Mouse (Mus musculus): ENCODE data around the gene Fkbp2. TPM values are rescaled to one million over a fixed set of nuclear protein-coding genes. Genes with fewer than 3 reads are reported as not detected.
"Not testable (repeated sequence)": the region's sequence is repeated elsewhere in the genome, so short reads cannot be mapped to it uniquely, and the experiment has no call there.

Gene Fkbp2
- polyA plus RNA-seq, 1 experiment from 2014 or later: 106 TPM

DNA sequence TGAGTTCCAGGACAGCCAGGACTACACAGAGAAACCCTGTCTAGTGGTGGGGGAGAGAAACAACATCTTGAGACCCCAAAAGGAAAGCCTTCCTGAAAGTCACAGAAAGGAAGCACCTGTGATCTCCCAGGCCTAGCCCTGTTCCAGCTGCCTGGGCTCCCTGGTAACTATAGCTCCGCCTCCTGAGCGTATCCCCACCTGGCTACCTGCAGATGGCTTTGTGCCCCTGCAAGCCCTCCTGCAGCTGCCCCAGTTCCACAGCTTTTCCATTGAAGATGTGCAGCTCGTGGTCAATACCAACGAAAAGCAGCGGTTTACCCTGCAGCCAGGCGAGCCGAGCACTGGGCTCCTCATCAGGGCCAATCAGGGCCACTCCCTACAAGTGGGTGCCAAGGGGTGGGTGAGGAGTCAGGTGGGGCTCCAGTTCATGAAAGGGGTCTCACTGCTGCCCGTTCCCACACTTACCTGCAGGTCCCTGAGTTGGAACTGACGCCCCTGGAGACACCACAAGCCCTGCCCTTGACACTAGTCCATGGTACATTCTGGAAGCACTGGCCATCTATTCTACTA is 17.5 kb upstream of the Fkbp2 start:
- DNase-seq (ENCODE audit: extremely low spot score, low spot score): no peak
- no peaks in the 10 kb centered on the region for H3K27me3 ChIP-seq (ENCODE audit: poor library complexity, severe bottlenecking)
- H3K36me3 ChIP-seq (replicated peaks): peaks cover 39% of the 10 kb centered on the region
- 77% methylated on average over 9 of the region's 9 CpGs for WGBS
- peaks cover 46% of the 10 kb centered on the region for H3K4me1 ChIP-seq
- no peak overlapping the region for H3K27ac ChIP-seq
- H3K9me3 ChIP-seq: no peaks in the 10 kb centered on the region; the same call in 1 of the 2 replicates
- H3K4me3 ChIP-seq: no peak overlapping the region

DNA sequence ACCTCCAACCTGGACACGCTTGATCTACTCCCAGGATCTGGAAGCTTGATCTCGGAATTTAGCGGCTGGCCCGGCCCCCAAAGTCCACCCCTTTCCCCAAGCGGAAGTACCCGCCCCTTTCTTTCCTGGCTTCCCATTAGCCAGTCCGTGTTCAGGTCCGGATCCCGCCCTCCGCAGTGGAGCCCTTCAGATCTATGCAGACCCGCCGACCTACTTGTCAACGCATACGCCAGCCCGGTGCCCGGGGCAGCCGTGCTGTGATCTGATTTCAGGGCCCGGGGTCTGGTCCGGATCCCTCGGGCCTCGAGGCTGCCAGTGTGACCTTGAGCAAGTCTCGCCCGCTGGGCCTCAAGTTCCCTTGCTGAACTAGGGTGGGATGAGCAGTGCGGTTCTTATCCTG is 15.7 kb upstream of the Fkbp2 start, which contains the start of the genes Nudt22 and Trpt1:
Nudt22 (minus strand) TSS at position 112 of the 400 bp plus-strand sequence.
Trpt1 (plus strand) TSS at position 126 of the 400 bp plus-strand sequence.
- peak; percentile 90 for DNase-seq (ENCODE audit: extremely low spot score, low spot score)
- no peaks in the 10 kb centered on the region for H3K27me3 ChIP-seq (ENCODE audit: poor library complexity, severe bottlenecking)
- WGBS: under 1% methylated on average over 24 of the region's 24 CpGs
- peaks cover 28% of the 10 kb centered on the region for H3K36me3 ChIP-seq (replicated peaks)
- H3K27ac ChIP-seq: peak within 1 kb of the TSS; percentile 87
- peak within 1 kb of the TSS; percentile 69 for H3K4me3 ChIP-seq
- peaks cover 60% of the 10 kb centered on the region for H3K4me1 ChIP-seq
- H3K9me3 ChIP-seq: no peaks in the 10 kb centered on the region; the same call in 1 of the 2 replicates

DNA sequence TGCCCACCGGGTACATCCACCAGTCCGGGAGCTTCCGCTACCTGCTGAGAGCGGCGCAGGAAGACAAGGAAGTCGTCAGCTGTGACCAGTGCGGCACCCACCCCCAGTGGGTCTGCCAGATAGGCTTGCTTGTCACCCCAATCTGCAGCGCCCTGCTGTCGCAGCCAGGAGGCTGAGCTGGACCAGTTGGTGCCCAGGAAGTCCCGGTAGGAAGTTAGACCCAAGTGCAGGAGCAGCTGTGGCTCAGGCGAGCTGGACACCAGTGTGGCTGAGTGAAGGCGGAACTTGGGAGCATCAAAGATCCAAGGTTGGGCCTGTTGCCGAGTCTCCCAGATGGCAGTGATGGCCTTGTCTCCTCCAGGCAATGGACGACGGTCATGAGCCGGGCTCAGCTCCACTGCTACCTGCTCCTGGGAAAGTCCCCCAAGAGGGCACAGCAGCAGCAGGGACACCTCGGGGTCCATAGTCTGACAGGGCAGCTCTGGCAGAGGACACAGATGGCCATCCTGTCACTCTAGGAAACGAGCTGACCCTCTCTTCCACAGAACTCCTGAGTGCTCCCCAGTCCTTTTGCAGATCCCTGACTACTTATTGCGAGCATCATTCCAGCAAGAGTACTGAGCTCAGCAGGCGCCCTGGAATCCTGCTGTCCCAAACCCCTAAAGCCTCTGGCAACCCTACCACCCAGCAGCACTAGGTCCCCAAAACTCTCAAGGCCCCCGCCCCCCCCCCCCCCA is 15.1 kb upstream of the Fkbp2 start:
- H3K36me3 ChIP-seq (replicated peaks): peaks cover 27% of the 10 kb centered on the region
- H3K27ac ChIP-seq: peak overlapping the region; percentile 87
- H3K4me3 ChIP-seq: peak overlapping the region; percentile 69
- WGBS: 54% methylated on average over 21 of the region's 21 CpGs
- H3K4me1 ChIP-seq: peaks cover 60% of the 10 kb centered on the region
- no peaks in the 10 kb centered on the region; the same call in 1 of the 2 replicates for H3K9me3 ChIP-seq
- DNase-seq (ENCODE audit: extremely low spot score, low spot score): no peak
- no peaks in the 10 kb centered on the region for H3K27me3 ChIP-seq (ENCODE audit: poor library complexity, severe bottlenecking)

DNA sequence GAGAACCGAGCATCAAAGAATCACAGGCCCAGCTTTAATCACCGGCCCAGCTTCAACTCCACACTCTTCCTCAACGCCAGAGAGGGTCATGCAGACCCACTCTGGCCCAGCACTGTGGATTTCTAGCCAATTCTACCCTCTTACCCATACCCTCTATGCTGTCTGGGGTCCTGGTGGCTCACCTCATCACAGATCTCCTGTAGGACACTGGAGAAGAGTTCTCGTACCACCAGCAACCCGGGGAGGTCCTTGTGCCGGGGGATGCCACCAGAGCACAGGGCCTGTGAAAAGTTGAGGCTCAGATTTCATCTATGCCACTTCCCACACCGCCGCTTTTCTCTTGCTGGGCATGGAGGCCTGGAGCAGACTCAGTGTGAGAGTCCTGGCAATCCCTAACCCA is 14.2 kb upstream of the Fkbp2 start:
- WGBS: 81% methylated on average over 8 of the region's 8 CpGs
- Histone ChIP-seq H3K36me3 (replicated peaks) (peaks cover 17% of the 10 kb centered on the region), H3K27ac (no peak overlapping the region), H3K4me3 (peak overlapping the region; percentile 69; the same call in 1 of the 2 replicates), H3K4me1 (peaks cover 60% of the 10 kb centered on the region), H3K9me3 (no peaks in the 10 kb centered on the region; the same call in 1 of the 2 replicates), H3K27me3 (ENCODE audit: poor library complexity, severe bottlenecking) (no peaks in the 10 kb centered on the region)
- no peak for DNase-seq (ENCODE audit: extremely low spot score, low spot score)

DNA sequence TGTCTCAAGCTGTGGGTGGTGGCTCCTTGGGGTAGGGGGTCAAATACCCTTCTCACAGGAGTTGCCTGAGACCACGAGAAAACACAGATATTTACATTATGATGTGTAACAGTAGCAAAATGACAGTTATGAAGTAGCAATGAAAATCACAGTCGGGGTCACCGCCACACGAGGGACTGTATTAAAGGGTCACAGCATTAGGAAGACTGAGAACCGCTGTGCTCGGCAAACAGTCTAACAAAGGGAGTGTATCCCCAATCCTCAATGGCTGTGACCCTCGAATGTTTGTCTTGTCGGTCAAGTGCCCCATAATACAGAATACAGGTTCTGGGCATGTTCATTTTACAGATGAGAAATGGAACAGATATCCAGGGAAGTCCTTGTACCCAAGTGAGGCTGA is 13.7 kb upstream of the Fkbp2 start:
- no peaks in the 10 kb centered on the region; the same call in 1 of the 2 replicates for H3K9me3 ChIP-seq
- H3K36me3 ChIP-seq (replicated peaks): peaks cover 15% of the 10 kb centered on the region
- no peak overlapping the region for H3K27ac ChIP-seq
- WGBS: 89% methylated on average over 8 of the region's 8 CpGs
- H3K4me1 ChIP-seq: peaks cover 63% of the 10 kb centered on the region
- DNase-seq (ENCODE audit: extremely low spot score, low spot score): no peak
- no peaks in the 10 kb centered on the region for H3K27me3 ChIP-seq (ENCODE audit: poor library complexity, severe bottlenecking)
- no peak overlapping the region for H3K4me3 ChIP-seq

DNA sequence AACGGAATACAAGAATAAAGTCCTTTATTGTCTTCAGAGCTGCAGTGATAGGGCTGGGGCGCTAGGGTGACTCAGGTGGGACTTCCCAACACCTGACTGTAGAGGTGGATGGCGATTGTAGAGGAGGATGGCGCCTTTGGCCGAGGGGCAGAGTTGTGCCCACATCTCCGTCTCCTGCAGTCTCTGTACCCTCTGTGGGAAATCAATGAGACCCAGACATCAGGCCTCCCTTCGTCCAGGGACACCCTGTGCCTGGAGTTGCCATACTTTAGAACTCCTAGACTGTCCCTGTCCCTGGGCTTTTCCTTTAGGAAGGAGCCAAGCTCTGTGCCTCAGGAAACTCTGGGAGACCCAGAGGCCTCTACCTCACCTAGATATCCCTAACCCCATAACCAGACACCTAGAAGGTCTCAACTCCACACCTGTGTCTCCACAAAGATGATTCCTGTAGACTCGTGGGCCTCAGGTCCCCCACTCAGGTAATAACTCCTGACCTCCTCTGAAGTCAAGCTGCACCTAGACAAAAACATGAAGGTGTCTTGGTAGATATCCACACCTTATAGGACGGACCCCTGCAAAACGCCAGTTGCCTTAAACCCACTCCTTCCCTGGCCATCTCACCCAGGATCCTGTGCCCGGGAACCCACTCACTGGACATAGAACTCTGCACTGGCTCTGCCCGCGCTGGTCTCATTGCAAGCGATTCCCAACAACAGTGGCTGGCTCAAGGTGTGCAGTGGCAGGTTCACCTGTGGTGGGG is 12.9 kb upstream of the Fkbp2 start:
- 64% methylated on average over 14 of the region's 14 CpGs for WGBS
- Histone ChIP-seq H3K9me3 (no peaks in the 10 kb centered on the region), H3K27ac (peak overlapping the region; percentile 88), H3K4me1 (peaks cover 66% of the 10 kb centered on the region), H3K36me3 (replicated peaks) (peaks cover 7% of the 10 kb centered on the region), H3K4me3 (peak overlapping the region; percentile 66), H3K27me3 (ENCODE audit: poor library complexity, severe bottlenecking) (no peaks in the 10 kb centered on the region)
- no peak for DNase-seq (ENCODE audit: extremely low spot score, low spot score)

DNA sequence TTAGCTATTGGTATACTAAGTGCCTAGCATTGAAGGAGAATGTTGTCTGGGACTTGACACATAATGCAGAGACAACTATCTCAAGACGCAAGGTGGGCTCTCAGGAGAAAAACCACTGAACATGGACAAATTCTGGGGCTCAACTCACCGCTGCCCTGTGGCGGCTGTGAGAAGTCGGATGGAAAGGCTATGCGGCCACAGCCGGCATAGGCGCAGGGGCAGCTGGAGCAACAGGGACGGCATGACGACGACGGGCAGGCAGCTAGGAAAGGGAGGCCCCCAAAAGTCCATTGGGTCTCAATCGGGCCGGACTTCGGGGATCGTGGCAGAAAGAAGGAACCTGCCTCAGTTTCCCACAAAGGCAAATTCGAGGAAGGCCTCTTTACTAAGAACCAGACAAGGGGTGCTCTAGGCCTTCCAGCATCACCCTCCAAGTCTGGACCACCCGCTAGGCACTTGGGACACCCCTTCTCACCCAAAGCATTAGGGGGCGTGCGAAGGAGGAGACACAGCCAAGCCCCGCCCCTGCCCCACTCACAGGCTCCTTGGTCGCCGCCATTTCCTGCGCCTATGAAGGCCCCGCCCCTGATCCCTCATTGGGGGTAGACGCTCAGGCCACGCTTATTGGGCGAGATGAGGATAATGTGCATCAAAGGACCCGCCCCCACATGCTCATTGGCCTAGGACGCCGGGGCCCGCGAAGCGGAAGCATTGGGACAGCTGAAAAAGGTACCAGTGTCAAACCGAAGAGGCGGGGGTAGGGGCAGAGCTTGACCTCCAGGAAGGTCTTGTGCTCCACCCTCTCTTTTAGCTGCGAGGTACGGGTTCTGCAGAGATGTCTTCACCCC is 11.9 kb upstream of the Fkbp2 start, which contains the start of gene Dnajc4:
Dnajc4 (minus strand) TSS at position 562 of the 848 bp plus-strand sequence.
- Histone ChIP-seq H3K9me3 (no peaks in the 10 kb centered on the region), H3K36me3 (replicated peaks) (0 out of 2 replicates have a peak, but pooled peaks cover 2% of the 10 kb centered on the region), H3K27ac (peak within 1 kb of the TSS; percentile 88), H3K4me1 (peaks cover 73% of the 10 kb centered on the region), H3K4me3 (peak within 1 kb of the TSS; percentile 66), H3K27me3 (ENCODE audit: poor library complexity, severe bottlenecking) (no peaks in the 10 kb centered on the region)
- DNase-seq (ENCODE audit: extremely low spot score, low spot score): peak; percentile 98
- 2% methylated on average over 37 of the region's 37 CpGs for WGBS

DNA sequence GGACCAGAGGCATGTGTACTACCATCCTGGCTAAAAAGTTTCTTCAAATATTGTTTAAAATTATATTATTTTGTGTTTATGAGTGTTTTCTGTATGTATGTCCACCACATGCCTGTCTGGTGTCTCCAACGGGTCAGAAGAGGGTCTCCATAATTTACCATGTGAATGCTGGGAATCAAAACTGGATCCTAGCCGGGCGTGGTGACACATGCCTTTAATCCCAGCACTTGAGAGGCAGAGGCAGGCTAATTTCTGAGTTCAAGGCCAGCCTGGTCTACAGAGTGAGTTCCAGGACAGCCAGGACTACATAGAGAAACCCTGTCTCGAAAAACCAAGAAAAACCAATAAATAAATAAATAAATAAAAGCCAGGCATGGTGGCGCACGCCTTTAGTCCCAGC is 10.9 kb upstream of the Fkbp2 start:
- not testable (repeated sequence) for H3K9me3 ChIP-seq; H3K27ac ChIP-seq; H3K36me3 ChIP-seq (replicated peaks); DNase-seq (ENCODE audit: extremely low spot score, low spot score); H3K27me3 ChIP-seq (ENCODE audit: poor library complexity, severe bottlenecking)
- H3K4me3 ChIP-seq: peak overlapping the region; percentile 66; the same call in 1 of the 2 replicates
- peaks cover 73% of the 10 kb centered on the region for H3K4me1 ChIP-seq
- WGBS: 94% methylated on average over 6 of the region's 6 CpGs

DNA sequence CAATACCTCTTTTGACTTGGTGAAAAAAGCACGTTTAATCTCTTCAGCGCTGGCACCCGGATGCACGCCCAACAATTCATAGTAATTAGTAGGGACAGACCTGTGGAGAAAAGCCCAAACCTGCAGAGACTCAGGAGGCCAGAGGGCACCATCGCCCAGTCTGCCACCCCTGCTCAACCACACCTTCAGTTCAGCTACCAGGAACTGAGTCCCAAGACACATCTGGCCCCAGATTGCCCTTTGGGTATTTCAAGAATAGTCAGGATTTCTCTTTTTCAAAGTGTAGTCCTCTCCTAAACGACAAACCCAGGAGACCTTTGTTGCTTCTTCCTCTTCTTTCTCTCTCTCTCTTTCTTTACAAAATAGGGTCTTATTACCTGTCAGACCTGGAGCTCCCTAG is 10.4 kb upstream of the Fkbp2 start:
- peaks cover 73% of the 10 kb centered on the region for H3K4me1 ChIP-seq
- DNase-seq (ENCODE audit: extremely low spot score, low spot score): no peak
- 89% methylated on average over 6 of the region's 6 CpGs for WGBS
- peaks cover 5% of the 10 kb centered on the region for H3K36me3 ChIP-seq (replicated peaks)
- H3K4me3 ChIP-seq: no peak overlapping the region
- no peaks in the 10 kb centered on the region for H3K27me3 ChIP-seq (ENCODE audit: poor library complexity, severe bottlenecking)
- no peak overlapping the region for H3K27ac ChIP-seq
- H3K9me3 ChIP-seq: no peaks in the 10 kb centered on the region

DNA sequence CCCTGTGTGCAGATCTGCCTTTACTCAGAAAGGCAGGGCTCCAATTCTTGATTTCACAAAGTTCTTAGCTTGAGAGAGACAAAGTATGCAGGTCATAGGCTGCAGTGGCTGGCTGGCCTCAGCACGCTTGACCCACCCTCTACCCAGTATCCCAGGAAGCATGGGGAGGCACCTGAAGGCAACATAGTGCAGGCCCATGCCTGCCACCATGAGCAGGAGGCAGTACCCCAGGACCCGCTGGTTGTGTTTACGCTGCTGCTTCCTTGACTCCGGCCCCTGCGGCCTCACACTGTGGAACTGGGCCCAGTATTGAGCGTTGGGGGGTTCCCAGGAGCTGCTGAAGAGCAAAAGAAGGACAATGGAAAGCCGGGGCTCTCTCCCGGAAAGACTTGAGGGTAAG is 8.9 kb upstream of the Fkbp2 start:
- peaks cover 18% of the 10 kb centered on the region for H3K36me3 ChIP-seq (replicated peaks)
- peaks cover 66% of the 10 kb centered on the region for H3K4me1 ChIP-seq
- H3K27ac ChIP-seq: no peak overlapping the region
- no peak for DNase-seq (ENCODE audit: extremely low spot score, low spot score)
- 0 out of 2 replicates have a peak overlapping the region, but pooled peaks have one; percentile 4 for H3K4me3 ChIP-seq
- 86% methylated on average over 8 of the region's 8 CpGs for WGBS
- 0 out of 2 replicates have a peak, but pooled peaks cover 3% of the 10 kb centered on the region for H3K27me3 ChIP-seq (ENCODE audit: poor library complexity, severe bottlenecking)
- no peaks in the 10 kb centered on the region for H3K9me3 ChIP-seq

DNA sequence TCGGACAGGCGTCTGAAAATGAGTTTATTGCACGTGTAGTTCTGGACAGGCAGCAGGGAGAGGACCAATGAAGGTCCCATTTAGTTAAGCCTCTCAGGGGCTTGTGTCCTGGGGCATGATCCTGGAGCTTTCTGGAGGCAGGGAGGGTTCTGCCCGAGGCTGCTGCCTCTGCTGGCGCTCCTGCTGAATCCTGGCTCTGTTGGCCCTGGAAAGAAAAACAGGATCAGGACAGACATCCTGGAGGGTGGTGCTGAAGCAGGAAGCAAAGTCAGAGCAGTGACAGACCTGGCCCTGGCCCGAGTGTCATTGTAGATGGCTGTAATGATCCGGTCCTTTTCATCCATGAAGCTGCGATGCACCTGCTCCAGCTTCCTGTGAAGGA is 7.6 kb upstream of the Fkbp2 start:
- no peak for DNase-seq (ENCODE audit: extremely low spot score, low spot score)
- Histone ChIP-seq H3K36me3 (replicated peaks) (peaks cover 30% of the 10 kb centered on the region), H3K9me3 (no peaks in the 10 kb centered on the region), H3K27me3 (ENCODE audit: poor library complexity, severe bottlenecking) (0 out of 2 replicates have a peak, but pooled peaks cover 3% of the 10 kb centered on the region), H3K27ac (peak overlapping the region; percentile 97), H3K4me3 (peak overlapping the region; percentile 95), H3K4me1 (peaks cover 64% of the 10 kb centered on the region)
- 4% methylated on average over 8 of the region's 8 CpGs for WGBS
